Mouse (Mus musculus): Measurements from ENCODE around the gene Tnk2. TPM values are rescaled to one million over a fixed set of nuclear protein-coding genes. Genes with fewer than 3 reads are reported as not detected.

The Tnk2 gene
- total RNA-seq (2023): 22.0 and 34.0 TPM in 2 replicates

GRCm38 (mm10) chr16:32643661-32644061 lies at the start of gene Tnk2:
Tnk2 (plus strand) TSS chr16:32643874.

GRCm38 (mm10) chr16:32608712-32609400 lies 34.8 kb upstream of the Tnk2 start, which contains the start of gene Tfrc:
Tfrc (plus strand) TSS chr16:32608920.

Other genes starting within 250 kb of the Tnk2 start
- gene Tm4sf19, start 243.4 kb upstream of the Tnk2 start, total RNA-seq (2023): not detected in 2 replicates
- gene Tctex1d2, start 224.2 kb upstream of the Tnk2 start, total RNA-seq (2023): 17.9 and 19.8 TPM in 2 replicates
- 122 and 151 TPM in 2 replicates for gene Pcyt1a, start 213.0 kb upstream of the Tnk2 start, total RNA-seq (2023)
- gene Slc51a, start 156.0 kb upstream of the Tnk2 start, total RNA-seq (2023): not detected in 2 replicates
- not detected in 2 replicates for gene Zdhhc19, start 147.6 kb upstream of the Tnk2 start, total RNA-seq (2023)
- 25.6 and 28.7 TPM in 2 replicates for gene Tfrc, start 35.0 kb upstream of the Tnk2 start, total RNA-seq (2023)
- gene Muc4, start 92.0 kb downstream of the Tnk2 start, total RNA-seq (2023): not detected in 2 replicates
- 0.16 TPM in 1 of 2 replicates, not detected in the other for gene Muc20, start 153.6 kb downstream of the Tnk2 start, total RNA-seq (2023)
- not detected in 2 replicates for gene Smbd1, start 166.6 kb downstream of the Tnk2 start, total RNA-seq (2023)
- gene Fyttd1, start 233.6 kb downstream of the Tnk2 start, total RNA-seq (2023): 20.2 and 21.5 TPM in 2 replicates
- gene Rubcn, start 233.9 kb downstream of the Tnk2 start, total RNA-seq (2023): 11.5 and 15.4 TPM in 2 replicates

All from neutrophil, adult 65 days (primary cell).